Mouse (Mus musculus): ENCODE measurements at regions not wholly inside any gene's neighbourhood (a gene's known extent, or its start where the extent isn't known, plus 50 kb on each side); places are given as distances from the start of the nearest gene placed in this dataset.

DNA sequence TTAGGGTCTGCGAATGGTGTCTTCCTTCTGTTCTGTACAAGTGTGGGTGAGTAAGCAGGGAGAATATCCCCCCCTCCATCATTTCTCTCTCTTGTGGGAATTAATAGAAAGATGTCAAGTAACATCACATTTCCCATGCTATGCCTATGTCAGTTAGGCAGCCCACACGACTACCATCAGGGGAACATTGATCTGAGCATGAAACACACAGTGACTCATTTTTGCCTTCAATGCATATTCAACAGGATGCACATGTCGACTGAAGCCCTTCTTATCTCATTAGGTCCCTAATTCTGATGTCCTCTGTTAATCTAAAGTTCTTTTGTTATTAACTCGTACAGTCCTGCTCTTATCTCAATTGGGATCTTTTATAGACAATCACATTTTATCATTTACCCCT lies 60.4 kb upstream of the Samsn1 start:
- Histone ChIP-seq H3K36me3 (ENCODE audit: control insufficient read depth, insufficient read depth, low read length) (no peaks in the 10 kb centered on the region), H3K27ac (no peak overlapping the region), H3K9ac (ENCODE audit: low read depth, low read length) (no peak overlapping the region), H3K4me3 (no peak overlapping the region), H3K4me1 (ENCODE audit: control insufficient read depth, insufficient read depth, low read length) (no peaks in the 10 kb centered on the region), H3K27me3 (ENCODE audit: control insufficient read depth, insufficient read depth, low read length) (no peaks in the 10 kb centered on the region), H3K79me2 (replicated peaks; ENCODE audit: control insufficient read depth, insufficient read depth, low read length) (no peaks in the 10 kb centered on the region)
- DNase-seq: no peak
- TF ChIP-seq POLR2A (IDR thresholded peaks at IDR 0.05; ENCODE audit: insufficient read depth, low read depth, low read length) (no peak), CTCF (IDR thresholded peaks at IDR 0.05) (no peak), EP300 (IDR thresholded peaks at IDR 0.05; ENCODE audit: insufficient read depth, low read depth, low read length) (no peak)
- WGBS: 46% methylated on average over 4 of the region's 4 CpGs
- intact Hi-C loops (cut with DNase I): no loop called here

DNA sequence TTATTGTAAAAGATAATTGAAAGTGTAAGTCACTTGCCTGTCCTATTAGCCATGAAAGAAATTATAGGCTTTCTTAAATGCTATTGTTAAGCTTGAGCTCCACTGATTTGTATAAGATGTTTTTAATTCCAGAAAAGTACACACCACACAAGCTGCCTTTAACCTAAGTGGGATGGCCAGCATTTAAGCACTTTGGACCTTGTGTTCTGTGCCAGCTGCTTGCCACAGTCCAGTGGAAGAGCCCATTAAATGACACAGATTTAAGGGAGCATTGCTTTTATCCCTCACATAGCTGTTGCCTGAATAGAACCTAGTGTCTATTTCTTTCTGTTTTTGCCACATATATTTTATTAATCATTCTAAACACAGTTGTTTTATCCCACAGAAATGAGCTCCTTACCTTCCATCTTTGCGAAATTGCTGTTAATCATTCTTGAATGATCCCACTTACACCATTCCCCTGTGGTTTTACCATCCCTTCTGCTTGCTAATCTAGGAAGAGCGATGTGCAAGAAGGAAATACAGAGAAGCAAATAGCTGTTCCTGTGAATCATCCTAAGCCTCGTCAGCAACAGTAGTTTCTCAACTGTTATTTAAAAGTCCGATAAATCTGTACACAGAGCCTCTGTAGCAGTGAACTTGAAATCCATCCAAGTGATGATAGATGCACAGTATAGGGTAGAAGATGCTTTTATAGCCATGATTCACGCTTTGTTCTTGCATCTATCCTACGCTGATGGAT lies 57.9 kb upstream of the Samsn1 start:
- Histone ChIP-seq H3K4me1 (ENCODE audit: control insufficient read depth, insufficient read depth, low read length) (no peaks in the 10 kb centered on the region), H3K4me3 (no peak overlapping the region), H3K79me2 (replicated peaks; ENCODE audit: control insufficient read depth, insufficient read depth, low read length) (no peaks in the 10 kb centered on the region), H3K36me3 (ENCODE audit: control insufficient read depth, insufficient read depth, low read length) (no peaks in the 10 kb centered on the region), H3K9ac (ENCODE audit: low read depth, low read length) (no peak overlapping the region), H3K27me3 (ENCODE audit: control insufficient read depth, insufficient read depth, low read length) (no peaks in the 10 kb centered on the region), H3K27ac (no peak overlapping the region)
- 71% methylated on average over 6 of the region's 6 CpGs for WGBS
- DNase-seq: no peak
- TF ChIP-seq EP300 (IDR thresholded peaks at IDR 0.05; ENCODE audit: insufficient read depth, low read depth, low read length) (no peak), POLR2A (IDR thresholded peaks at IDR 0.05; ENCODE audit: insufficient read depth, low read depth, low read length) (no peak), CTCF (IDR thresholded peaks at IDR 0.05) (no peak)
- intact Hi-C loops (cut with DNase I): no loop called here

DNA sequence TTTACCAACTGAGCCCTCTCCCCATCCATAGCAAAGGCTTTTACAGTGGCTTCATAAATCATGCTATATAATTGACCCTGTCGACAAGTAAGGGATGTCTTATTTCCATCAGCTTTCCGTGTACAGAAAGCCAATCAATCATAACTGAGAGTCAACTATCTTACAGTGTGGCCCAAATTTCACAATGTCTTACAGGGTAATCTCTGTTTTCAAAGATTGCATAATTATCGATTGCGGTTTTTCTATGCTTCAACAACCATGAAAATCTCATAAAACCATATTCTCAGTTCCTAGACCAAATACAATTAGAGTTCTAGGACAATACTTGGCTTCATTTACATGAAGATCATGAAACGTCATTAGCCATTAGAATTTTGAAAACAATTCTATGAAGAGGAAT lies 56.1 kb upstream of the Samsn1 start:
- Histone ChIP-seq H3K27me3 (ENCODE audit: control insufficient read depth, insufficient read depth, low read length) (no peaks in the 10 kb centered on the region), H3K36me3 (ENCODE audit: control insufficient read depth, insufficient read depth, low read length) (no peaks in the 10 kb centered on the region), H3K27ac (no peak overlapping the region), H3K9ac (ENCODE audit: low read depth, low read length) (no peak overlapping the region), H3K4me3 (no peak overlapping the region), H3K4me1 (ENCODE audit: control insufficient read depth, insufficient read depth, low read length) (no peaks in the 10 kb centered on the region), H3K79me2 (replicated peaks; ENCODE audit: control insufficient read depth, insufficient read depth, low read length) (no peaks in the 10 kb centered on the region)
- 80% methylated on average over 5 of the region's 5 CpGs for WGBS
- intact Hi-C loops (cut with DNase I): no loop called here
- TF ChIP-seq POLR2A (IDR thresholded peaks at IDR 0.05; ENCODE audit: insufficient read depth, low read depth, low read length): no peak
- TF ChIP-seq EP300 (IDR thresholded peaks at IDR 0.05; ENCODE audit: insufficient read depth, low read depth, low read length): no peak
- TF ChIP-seq CTCF (IDR thresholded peaks at IDR 0.05): no peak
- DNase-seq: no peak

DNA sequence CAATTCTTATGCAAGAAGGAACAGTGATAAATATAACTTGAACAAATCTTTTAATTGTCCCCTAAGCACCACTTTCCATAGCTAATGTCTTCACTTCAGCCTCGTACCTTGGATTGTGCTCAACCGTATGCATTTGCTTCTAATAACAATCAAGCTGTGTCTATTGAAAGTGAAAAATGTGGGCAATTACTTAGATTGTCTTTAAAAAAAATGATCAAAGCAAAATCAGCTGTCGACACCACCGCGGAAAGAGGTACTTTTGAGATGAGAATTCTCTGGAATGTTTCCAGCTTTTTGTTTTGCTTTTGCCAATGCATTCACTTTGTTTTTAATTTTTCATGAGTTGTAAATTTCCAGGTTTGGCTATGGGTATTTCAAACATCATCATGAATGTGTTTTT lies 54.1 kb upstream of the Samsn1 start:
- no peak overlapping the region for H3K4me3 ChIP-seq
- no peak for TF ChIP-seq EP300 (IDR thresholded peaks at IDR 0.05; ENCODE audit: insufficient read depth, low read depth, low read length)
- no peak for TF ChIP-seq POLR2A (IDR thresholded peaks at IDR 0.05; ENCODE audit: insufficient read depth, low read depth, low read length)
- no peak for TF ChIP-seq CTCF (IDR thresholded peaks at IDR 0.05)
- no peak overlapping the region for H3K27ac ChIP-seq
- H3K27me3 ChIP-seq (ENCODE audit: control insufficient read depth, insufficient read depth, low read length): no peaks in the 10 kb centered on the region
- no peaks in the 10 kb centered on the region for H3K4me1 ChIP-seq (ENCODE audit: control insufficient read depth, insufficient read depth, low read length)
- 80% methylated on average over 5 of the region's 5 CpGs for WGBS
- H3K9ac ChIP-seq (ENCODE audit: low read depth, low read length): no peak overlapping the region
- no peak for DNase-seq
- no peaks in the 10 kb centered on the region for H3K36me3 ChIP-seq (ENCODE audit: control insufficient read depth, insufficient read depth, low read length)
- intact Hi-C loops (cut with DNase I): no loop called here
- no peaks in the 10 kb centered on the region for H3K79me2 ChIP-seq (replicated peaks; ENCODE audit: control insufficient read depth, insufficient read depth, low read length)

Data from heart, adult 2 months (tissue).